Mouse (Mus musculus) lung, embryonic 14.5 days (tissue): Measurements from ENCODE around the gene Nr2f2. TPM values are rescaled to one million over a fixed set of nuclear protein-coding genes. Genes with fewer than 3 reads are reported as not detected.

Source experiments
- ATAC-seq: fragments of 200-750 bp; cut with Nextera tagmentation; 2 replicates; pipeline ENCODE4 v1.8.0; 2017; ENCODE audit warnings: mild to moderate bottlenecking, moderate TSS enrichment, moderate library complexity; ENCODE audit not compliant: insufficient read depth
- DNase-seq: peaks from one replicate; pipeline ENCODE4 v3.0.0-alpha.2; 2015
- H3K27ac ChIP-seq: fragments of 300-500 bp; sonication (generic); 2 replicates; pipeline ENCODE4 v1.5.1; 2014; ENCODE audit warnings: low read depth, mild to moderate bottlenecking, moderate library complexity
- H3K27me3 ChIP-seq: fragments of 300-500 bp; sonication (generic); 2 replicates; pipeline ENCODE4 v1.6.1; 2014; ENCODE audit warnings: low read length, control low read depth; ENCODE audit not compliant: insufficient read depth
- H3K36me3 ChIP-seq: fragments of 300-500 bp; sonication (generic); 2 replicates; pipeline ENCODE4 v1.6.1; 2014; ENCODE audit warnings: control low read depth; ENCODE audit not compliant: insufficient read depth
- H3K4me1 ChIP-seq: fragments of 300-500 bp; sonication (generic); 2 replicates; pipeline ENCODE4 v1.6.1; 2014; ENCODE audit warnings: antibody characterized with exemption, control low read depth; ENCODE audit not compliant: insufficient read depth
- H3K4me2 ChIP-seq: fragments of 300-500 bp; sonication (generic); 2 replicates; pipeline ENCODE4 v1.6.1; 2014; ENCODE audit warnings: mild to moderate bottlenecking
- H3K4me3 ChIP-seq: fragments of 300-500 bp; sonication (generic); 2 replicates; pipeline ENCODE4 v1.5.1; 2014; ENCODE audit warnings: low read depth, low read length
- H3K9ac ChIP-seq: fragments of 300-500 bp; sonication (generic); 2 replicates; pipeline ENCODE4 v1.6.1; 2014
- H3K9me3 ChIP-seq: fragments of 300-500 bp; sonication (generic); 2 replicates; pipeline ENCODE4 v1.6.1; 2016; ENCODE audit warnings: low read depth, low read length, control low read depth
- CTCF ChIP-seq: IDR thresholded peaks from 2 replicates; pipeline ENCODE4 v1.5.1; 2016; ENCODE audit warnings: antibody characterized with exemption, low read depth
- WGBS: fragments of 180-500 bp; shearing (Covaris S2); extraction: QIAGEN DNeasy Blood & Tissue Kit; methylation state at CpG from one replicate; pipeline ENCODE4 v1.1.7; 2014; 5-methylcytosine and 5-hydroxymethylcytosine counted together
- polyA plus RNA-seq: library from polyadenylated mRNA; unstranded; fragments of >200 nt; fragmentation: Nextera tagmentation; extraction: Ambion mirVana; gene quantifications from 2 replicates; pipeline ENCODE4 v1.2.1, GENCODE M21; 2014

The Nr2f2 gene
- polyA plus RNA-seq, 1 experiment from 2014 or later, result 146 TPM

DNA sequence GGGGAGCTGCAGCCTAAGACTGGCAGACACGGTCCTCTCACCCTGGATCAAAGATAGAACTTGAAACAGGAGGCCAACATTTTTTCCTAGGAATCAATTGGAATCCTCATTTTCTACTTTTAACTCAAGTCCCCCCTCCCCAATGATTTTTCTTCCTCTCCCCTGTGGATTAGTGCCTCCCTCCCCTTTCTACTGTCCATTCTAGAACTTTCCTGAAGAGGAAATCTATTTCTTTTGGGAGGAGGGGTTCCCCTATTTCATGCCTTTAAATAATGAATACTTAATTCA is 217 bp upstream of the Nr2f2 start:
- H3K9ac ChIP-seq, result peak overlapping the region; percentile 95

DNA sequence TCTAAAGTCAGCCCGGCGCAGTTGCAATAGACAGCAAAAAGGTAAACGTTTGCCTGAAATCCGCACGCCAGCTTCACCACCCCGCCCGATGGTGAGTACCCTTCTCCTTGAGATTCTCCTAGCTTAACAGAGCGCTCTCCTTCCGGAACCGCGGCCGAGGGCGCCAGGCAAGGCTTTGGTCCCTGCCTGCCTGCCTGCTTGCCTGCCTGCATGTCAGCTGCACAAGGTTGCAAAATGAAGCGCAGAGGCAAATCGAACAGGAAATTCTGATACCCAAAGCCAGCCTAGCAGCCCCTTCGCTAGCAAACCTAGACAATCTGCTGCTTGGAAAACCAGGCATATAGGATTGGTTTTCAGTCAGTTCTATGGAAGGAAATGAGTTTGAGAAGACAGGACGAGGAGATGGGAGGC is 1.1 kb downstream of the Nr2f2 start:
- peak; percentile 73 for DNase-seq
- WGBS, result under 1% methylated on average over 17 of the region's 17 CpGs
- no peak for ATAC-seq

More for the DNA sequence above, 217 bp upstream of the Nr2f2 start:
- TF ChIP-seq CTCF, result no peak
- Histone ChIP-seq H3K36me3 (no peaks in the 10 kb centered on the region), H3K4me3 (peak overlapping the region; percentile 96), H3K27me3 (no peaks in the 10 kb centered on the region), H3K4me1 (peaks cover 20% of the 10 kb centered on the region), H3K9me3 (no peaks in the 10 kb centered on the region), H3K4me2 (peak overlapping the region; percentile 69), H3K27ac (peak overlapping the region; percentile 99)
- ATAC-seq, result no peak
- no peak for DNase-seq
- WGBS, result 0% methylated on average over 1 of the region's 1 CpGs

GRCm38 (mm10) chr7:70364798-70365197 is 1.7 kb downstream of the Nr2f2 start:
- ATAC-seq (no peak), DNase-seq (peak; percentile 91)
- peak overlapping the region; percentile 96 for H3K4me3 ChIP-seq
- H3K4me1 ChIP-seq, result peaks cover 9% of the 10 kb centered on the region; the same call in 1 of the 2 replicates
- WGBS, result under 1% methylated on average over 3 of the region's 3 CpGs
- peak overlapping the region; percentile 99 for H3K27ac ChIP-seq
- H3K9me3 ChIP-seq, result no peaks in the 10 kb centered on the region
- peaks cover 5% of the 10 kb centered on the region for H3K36me3 ChIP-seq
- TF ChIP-seq CTCF, result peak; percentile 75
- peak overlapping the region; percentile 69 for H3K4me2 ChIP-seq
- H3K9ac ChIP-seq, result peak overlapping the region; percentile 95
- H3K27me3 ChIP-seq, result no peaks in the 10 kb centered on the region

More for the DNA sequence above, 1.1 kb downstream of the Nr2f2 start:
- Histone ChIP-seq H3K4me3 (peak overlapping the region; percentile 96), H3K27me3 (no peaks in the 10 kb centered on the region), H3K9me3 (no peaks in the 10 kb centered on the region), H3K9ac (peak overlapping the region; percentile 95), H3K4me1 (peaks cover 12% of the 10 kb centered on the region), H3K36me3 (no peaks in the 10 kb centered on the region), H3K4me2 (peak overlapping the region; percentile 69), H3K27ac (peak overlapping the region; percentile 99)
- no peak for TF ChIP-seq CTCF

DNA sequence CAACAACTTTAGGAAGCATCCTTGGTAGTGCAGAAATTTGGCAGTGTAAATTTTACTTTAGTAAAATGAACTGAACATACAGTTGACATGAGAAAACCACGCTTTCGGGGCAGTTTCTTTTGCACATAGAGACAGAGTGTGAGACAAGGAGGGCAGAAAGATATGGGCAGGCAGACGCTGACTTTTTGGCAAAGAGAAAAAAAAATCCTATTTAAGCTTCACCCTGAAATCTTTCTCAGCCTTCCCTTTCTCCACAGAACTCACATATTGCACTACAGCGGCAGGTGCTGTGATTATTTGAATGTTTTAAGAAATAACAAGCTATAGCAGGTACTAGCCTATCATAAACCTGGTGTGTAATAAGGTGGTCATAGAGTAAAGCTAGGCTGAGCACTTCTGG is 3.2 kb downstream of the Nr2f2 start:
- Histone ChIP-seq H3K4me1 (peaks cover 9% of the 10 kb centered on the region; the same call in 1 of the 2 replicates), H3K9me3 (no peaks in the 10 kb centered on the region), H3K4me3 (peak overlapping the region; percentile 96), H3K27ac (peak overlapping the region; percentile 93), H3K27me3 (no peaks in the 10 kb centered on the region), H3K36me3 (peaks cover 19% of the 10 kb centered on the region), H3K9ac (peak overlapping the region; percentile 60), H3K4me2 (peak overlapping the region; percentile 69)
- ATAC-seq (no peak), DNase-seq (peak; percentile 43)
- 37% methylated on average over 4 of the region's 4 CpGs for WGBS
- TF ChIP-seq CTCF, result no peak

DNA sequence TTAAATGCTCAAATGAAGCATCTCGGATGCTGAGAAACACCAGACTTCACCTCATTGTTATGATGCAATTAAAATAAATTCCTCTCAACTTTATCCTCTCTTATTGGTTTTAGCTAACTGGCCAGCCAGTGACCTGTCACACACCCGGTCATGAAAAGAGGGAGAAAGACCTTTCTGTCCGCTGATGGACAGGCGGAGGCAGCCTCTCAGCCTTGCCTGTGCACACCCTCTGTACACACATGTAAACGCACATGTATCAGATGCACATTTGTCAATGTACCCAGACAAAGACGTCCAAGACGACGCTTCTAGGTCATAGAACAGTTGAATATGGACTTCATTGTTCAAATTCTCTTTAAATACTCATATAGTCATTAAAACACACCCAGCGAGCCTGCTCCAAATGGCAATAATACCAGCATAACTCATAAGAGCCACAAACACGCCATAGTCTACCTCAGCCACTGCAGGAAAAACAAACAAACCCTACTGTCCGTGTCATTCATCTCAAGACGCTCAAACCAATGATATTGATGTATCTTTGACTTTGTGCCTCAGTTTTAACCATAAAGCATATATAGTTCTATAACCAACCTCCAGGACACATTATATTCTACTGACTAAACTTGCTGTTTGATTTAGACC is 3.9 kb downstream of the Nr2f2 start:
- peaks cover 9% of the 10 kb centered on the region; the same call in 1 of the 2 replicates for H3K4me1 ChIP-seq
- H3K9ac ChIP-seq, result peak overlapping the region; percentile 74
- DNase-seq, result peak; percentile 65
- no peaks in the 10 kb centered on the region for H3K9me3 ChIP-seq
- no peaks in the 10 kb centered on the region for H3K27me3 ChIP-seq
- H3K4me3 ChIP-seq, result peak overlapping the region; percentile 96
- H3K4me2 ChIP-seq, result peak overlapping the region; percentile 69
- ATAC-seq, result no peak
- WGBS, result 9% methylated on average over 12 of the region's 12 CpGs
- peak overlapping the region; percentile 93 for H3K27ac ChIP-seq
- no peak for TF ChIP-seq CTCF
- H3K36me3 ChIP-seq, result peaks cover 27% of the 10 kb centered on the region

DNA sequence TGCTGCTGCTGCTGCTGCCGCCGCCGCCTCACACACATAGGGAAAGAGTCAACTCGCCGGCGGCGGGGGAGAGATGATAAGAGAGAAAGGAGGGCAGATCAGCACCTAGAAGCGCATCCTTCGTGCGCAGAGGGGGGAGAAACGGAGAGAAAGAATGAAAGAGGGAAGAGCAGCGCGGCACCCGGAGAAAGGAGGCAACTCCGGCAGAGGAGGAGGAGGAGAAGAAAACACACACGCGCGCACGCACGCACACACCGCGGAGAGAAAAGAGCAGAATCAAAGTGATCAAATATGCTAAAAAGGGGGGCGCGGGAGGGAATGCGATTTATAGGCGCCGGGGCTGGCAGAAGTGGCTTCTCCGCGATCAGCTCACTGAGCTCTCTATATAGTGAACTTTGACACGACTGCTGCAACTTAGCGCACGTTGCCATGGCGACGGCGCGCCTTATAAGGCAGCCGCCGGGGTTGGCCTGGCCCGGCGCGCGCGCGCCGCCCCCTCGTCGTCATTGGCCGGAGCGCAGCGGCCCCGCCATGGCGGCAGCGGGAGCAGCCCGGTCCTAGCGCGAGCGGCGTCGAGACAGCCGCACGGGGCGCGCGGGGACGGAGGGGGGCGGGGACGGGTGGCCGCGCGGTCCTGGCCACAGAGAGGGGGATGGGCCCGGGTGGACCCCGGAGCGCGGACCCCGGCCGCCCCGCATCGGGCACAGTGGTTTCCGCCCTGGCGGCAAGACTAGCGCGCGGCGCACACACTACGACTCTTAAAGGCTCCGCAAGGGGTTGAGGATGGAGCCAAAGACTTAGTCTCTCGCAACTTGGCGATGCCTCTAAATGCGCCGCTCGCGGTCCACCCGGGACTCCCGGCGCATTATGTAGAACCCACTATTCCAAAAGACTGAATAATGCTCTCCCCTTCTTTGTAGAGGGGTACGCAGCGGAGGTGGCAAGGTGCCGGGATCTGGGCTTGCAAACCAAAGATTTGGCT is 4.9 kb downstream of the Nr2f2 start:
- Histone ChIP-seq H3K4me3 (peak overlapping the region; percentile 96), H3K27ac (peak overlapping the region; percentile 100), H3K4me2 (peak overlapping the region; percentile 69), H3K36me3 (peaks cover 36% of the 10 kb centered on the region), H3K9me3 (no peaks in the 10 kb centered on the region), H3K27me3 (no peaks in the 10 kb centered on the region), H3K9ac (peak overlapping the region; percentile 100), H3K4me1 (peaks cover 9% of the 10 kb centered on the region; the same call in 1 of the 2 replicates)
- under 1% methylated on average over 98 of the region's 98 CpGs for WGBS
- DNase-seq (peak; percentile 100), ATAC-seq (peak; percentile 91)
- no peak for TF ChIP-seq CTCF
